Mouse (Mus musculus): ENCODE measurements around the gene Adh7.
A peak's percentile ranks its signal among the peaks of the same experiment; 100 is the strongest.

Adh7 gene

GRCm38 (mm10) chr3:138254205-138254604, 36.6 kb downstream of the Adh7 start:
- no peak for DNase-seq (ENCODE audit: low read depth, low spot score)

DNA sequence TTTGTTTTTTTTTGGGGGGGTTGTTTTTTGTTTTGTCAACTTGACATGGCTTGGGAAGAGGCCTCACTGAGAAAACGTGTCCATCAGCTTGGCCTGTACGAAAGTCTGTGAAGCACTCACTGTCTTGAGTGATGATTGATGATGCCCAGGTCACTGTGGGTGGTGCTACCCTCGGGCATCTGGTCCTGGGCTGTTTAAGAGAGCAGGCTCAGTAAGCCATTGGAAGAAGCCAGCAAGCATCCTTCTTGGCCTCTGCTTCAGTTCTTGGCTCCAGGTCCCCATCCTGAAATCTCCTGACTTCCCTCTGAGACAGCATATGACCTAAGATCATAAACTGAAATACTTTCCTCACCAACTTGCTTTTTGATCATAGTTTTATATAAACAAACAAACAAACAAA, 37.8 kb downstream of the Adh7 start:
- no peak for DNase-seq (ENCODE audit: low read depth, low spot score)

- DNase-seq (ENCODE audit: low read depth, low spot score): no peak
Observed at GRCm38 (mm10) chr3:138255780-138256550, 38.4 kb downstream of the Adh7 start.

DNA sequence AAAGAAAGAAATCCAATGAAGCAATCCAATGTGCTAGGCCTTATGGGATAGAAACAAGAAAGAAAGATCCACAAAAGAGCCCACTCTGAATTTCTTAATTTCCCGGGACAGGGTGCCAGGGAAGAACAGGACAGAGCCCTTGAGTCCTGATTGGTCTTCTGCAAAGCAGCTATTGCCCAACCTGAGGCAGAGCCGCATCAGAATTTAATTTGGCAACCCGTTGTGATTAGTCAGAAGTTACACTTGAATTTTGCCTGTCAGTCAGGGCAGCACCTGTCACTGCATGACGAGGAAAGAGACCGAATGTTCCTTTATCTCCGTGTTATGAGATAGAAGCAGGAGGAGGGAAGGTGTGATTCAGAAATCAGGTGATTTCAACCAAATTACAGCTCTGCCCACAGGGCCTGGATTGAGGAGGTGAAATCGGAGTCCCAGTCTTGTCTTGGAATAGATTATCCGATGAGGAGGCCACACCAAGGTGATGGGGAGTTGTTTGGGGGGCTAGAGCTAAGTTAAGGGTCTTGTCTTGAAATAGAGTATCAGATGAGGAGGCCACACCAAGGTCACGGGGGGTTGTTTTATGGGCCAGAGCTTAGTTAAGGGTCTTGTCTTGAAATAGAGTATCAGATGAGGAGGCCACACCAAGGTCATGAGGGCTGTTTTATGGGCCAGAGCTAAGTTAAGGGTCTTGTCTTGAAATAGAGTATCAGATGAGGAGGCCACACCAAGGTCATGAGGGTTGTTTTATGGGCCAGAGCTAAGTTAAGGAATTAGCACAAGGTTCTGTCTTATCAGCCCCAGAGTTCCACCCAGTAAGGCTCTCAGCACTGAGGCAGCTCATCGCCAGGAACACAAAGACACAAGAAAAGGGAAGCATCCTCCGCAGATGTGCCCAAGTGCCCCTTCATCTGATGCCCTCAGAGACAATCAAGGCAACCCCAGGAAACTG, 43.4 kb downstream of the Adh7 start, which contains the start of gene Adh1:
TSS of gene Adh1 (plus strand) at position 271 of the 949 bp plus-strand sequence.
- no peak for DNase-seq (ENCODE audit: low read depth, low spot score)

- DNase-seq (ENCODE audit: low read depth, low spot score): no peak
Observed at GRCm38 (mm10) chr3:138262568-138262967, 45.0 kb downstream of the Adh7 start.

- no peak for DNase-seq (ENCODE audit: low read depth, low spot score)
Observed at GRCm38 (mm10) chr3:138263154-138263930, 45.8 kb downstream of the Adh7 start.

DNA sequence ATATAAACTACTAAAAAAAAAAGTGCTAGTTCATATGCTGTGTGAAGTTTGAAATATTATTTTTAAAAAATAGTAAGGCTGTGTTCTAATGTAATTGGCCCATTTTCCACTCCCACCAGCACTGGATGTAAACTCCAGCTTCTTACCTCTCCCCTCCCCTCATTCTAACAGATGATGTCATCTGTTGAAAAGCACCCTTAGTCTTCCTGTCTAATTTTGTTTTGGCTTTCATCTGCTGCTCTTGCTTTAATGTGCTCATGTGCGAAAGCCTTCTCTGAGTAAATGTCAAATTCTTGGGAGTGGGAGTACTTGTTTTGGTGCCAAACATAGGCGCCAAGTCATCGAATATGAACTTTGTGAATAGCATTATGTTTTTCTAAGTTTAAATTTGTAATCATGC, 47.1 kb downstream of the Adh7 start:
- no peak for DNase-seq (ENCODE audit: low read depth, low spot score)

GRCm38 (mm10) chr3:138270507-138270906, 52.9 kb downstream of the Adh7 start:
- DNase-seq (ENCODE audit: low read depth, low spot score): no peak

- no peak for DNase-seq (ENCODE audit: low read depth, low spot score)
Observed at GRCm38 (mm10) chr3:138271297-138271696, 53.7 kb downstream of the Adh7 start.

DNA sequence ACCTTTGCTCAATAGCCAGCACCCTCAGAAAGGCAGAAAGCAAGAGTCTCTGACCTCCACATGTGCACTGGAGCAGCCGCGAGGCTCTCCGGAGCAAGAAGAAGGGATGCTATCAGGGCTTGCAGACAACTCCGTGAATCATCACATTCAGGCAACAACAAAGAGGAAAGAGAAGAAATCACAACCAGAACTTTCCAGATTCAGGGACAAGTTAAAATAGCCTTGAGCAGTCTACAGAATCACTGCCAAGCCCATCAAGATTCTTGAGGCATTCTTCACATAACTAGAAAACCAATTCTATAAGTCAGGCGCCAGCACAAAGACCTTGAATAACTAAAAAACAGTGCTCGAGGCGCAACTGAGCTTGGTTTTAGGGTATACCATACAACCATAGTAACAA, 55.5 kb downstream of the Adh7 start:
- peak; percentile 67 for DNase-seq (ENCODE audit: low read depth, low spot score)

DNA sequence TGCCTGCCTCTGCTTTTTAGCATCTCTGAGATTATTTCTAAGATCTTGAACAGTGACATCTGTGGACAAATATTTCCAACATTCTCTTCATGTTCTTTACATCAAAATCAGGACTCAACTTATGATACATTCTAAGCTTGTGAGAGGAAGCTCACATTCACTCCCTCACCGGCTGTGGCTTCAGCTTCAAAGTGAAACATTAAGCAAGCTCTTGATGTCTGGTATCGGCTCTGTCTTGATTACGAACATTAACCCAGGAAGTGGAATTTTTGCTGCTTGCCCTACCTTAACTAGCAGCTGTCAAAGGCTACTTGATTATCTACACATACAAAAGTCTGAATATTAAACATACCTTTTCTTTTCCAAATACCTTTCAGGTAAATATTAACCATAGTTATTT, 57.5 kb downstream of the Adh7 start:
- DNase-seq (ENCODE audit: low read depth, low spot score): no peak

GRCm38 (mm10) chr3:138282556-138282955, 65.0 kb downstream of the Adh7 start:
- no peak for DNase-seq (ENCODE audit: low read depth, low spot score)
